Mouse (Mus musculus): ENCODE data around the gene Gm10778.
A peak's percentile ranks its signal among the peaks of the same experiment; 100 is the strongest.

DNA sequence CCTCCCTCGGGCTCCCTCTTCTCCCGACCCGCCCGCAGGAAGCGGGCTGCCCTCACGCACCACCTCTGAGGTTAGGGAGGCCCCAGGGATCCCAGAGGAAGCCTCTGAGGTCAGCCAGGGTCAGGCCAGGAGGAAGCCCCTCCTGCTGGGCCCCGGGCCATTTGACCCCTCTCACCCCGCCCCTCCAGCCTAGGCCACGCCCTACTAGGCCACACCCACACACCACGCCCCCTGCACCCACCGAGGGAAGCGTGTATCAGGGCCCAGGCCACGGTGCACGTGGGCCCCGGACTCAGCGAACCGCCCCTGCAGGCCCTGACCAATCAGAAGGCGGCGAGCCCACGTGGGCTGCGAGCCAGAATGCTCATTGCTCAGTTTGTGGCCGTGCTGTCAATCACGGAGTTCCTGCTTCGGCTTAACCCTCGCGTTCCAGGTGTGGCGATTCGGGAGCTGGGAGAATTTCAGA lies 48.1 kb upstream of the Gm10778 start, which contains the start of gene Tle6:
- TF ChIP-seq POLR2A (IDR thresholded peaks at IDR 0.05; ENCODE audit: insufficient read depth, low read length) (no peak), CTCF (IDR thresholded peaks at IDR 0.05; ENCODE audit: low read depth, low read length) (no peak), EP300 (IDR thresholded peaks at IDR 0.05; ENCODE audit: insufficient read depth, low read depth, low read length) (peak; percentile 77; the same call in 1 of the 2 replicates)
